Mouse (Mus musculus) fibroblast of lung, adult 2 months (primary cell): ENCODE results near the gene Trpv1.
A peak's percentile ranks its signal among the peaks of the same experiment; 100 is the strongest.

Source experiments
- DNase-seq: peaks from one replicate; pipeline ENCODE4 v3.0.0-alpha.2; 2011; ENCODE audit warnings: low read depth

The Trpv1 gene

DNA sequence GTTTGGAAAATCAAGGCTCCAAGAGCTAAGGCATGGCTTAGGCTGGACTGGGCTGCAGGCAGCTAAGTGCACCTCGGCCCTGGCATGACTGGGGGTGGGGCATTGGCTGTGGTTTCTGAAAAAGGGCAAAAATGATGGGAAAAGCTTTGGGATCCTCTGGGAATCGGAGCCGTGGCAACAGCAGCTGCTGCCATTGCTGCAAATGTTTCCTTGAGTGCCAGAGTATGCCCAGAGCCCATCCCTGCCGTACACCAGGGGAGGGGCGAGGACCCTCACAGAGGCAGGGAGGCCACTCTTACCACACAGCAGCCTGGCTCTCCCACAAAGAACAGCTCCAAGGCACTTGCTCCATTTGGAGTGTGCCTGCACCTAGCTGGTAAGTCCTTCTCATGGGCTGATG is at the start of gene Trpv1:
Gene Trpv1, plus strand, starts transcription at position 301 of the 400 bp plus-strand sequence.
- no peak for DNase-seq

DNA sequence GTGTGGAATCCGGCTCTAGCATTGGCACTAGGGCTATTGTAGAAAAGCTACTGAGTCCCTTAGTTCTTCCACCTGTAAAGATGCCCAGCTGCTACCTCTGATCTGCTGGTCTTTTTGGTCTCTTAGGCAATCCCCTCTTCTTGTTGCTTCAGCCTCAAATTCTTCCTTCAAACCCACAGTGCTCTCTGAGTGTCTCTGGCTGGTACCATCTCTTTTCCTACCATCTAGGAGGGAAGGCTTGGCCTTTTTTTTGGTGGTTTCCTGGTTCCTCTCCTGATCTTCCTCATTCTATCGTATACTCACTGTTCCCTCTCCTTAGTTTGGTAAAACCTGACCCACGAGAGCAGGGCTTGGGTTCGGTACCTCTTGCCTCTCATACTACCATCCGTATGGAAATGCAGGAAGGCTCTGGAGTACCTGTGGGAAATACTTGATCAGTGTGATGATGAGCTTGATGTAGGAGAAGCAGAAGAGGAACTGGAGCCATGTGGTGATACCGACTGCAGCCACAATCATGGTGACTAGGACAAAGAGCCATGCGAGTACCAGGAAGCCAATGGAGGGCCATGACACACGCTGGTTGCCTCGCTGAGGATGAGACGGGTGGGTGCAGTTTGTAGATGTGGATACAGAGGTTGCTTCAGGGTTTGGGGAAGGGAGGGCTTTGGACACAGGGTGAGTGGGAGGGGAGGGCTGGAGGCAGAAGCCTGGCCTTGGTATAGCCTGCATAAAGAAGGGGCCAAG is 48.0 kb upstream of the Trpv1 start:
- DNase-seq, result no peak

DNA sequence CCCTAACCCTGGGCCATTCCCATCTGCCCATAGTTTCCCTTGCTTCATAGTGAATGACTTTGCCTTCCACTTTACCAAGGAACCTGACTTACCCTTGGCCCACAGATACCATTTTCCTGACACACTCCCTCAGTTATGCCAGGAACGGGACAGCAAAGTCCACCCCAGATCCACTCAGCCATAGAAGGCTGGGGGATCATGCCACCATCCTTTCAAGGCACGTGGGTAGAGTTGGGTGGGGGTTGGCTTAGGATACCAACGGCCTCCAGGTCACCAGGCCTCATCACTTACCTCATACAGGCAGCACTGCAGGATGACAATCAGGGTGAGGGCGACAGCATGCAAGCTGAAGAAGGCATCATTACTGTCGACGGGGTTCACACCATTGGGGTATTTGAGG is 46.9 kb upstream of the Trpv1 start:
- no peak for DNase-seq

DNA sequence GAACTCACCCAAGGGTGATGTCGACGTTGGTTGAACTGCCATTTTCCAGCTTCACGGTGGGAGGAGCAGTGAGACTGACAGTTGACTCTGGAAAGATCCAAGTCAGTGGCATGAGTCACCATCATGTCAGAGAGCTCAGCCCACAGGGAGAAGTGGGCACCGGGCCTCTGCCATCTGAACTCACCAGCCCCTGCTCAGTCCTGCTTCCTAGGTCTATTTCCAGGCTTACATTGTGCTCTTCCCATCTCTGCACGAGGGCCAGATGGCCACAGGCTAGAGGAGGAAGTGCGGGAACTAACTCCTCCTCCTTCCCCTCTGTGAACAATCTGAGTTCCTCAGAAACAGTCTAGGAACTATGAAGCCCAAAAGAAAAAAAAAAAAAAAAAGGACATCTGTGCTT is 41.0 kb upstream of the Trpv1 start:
- no peak for DNase-seq

DNA sequence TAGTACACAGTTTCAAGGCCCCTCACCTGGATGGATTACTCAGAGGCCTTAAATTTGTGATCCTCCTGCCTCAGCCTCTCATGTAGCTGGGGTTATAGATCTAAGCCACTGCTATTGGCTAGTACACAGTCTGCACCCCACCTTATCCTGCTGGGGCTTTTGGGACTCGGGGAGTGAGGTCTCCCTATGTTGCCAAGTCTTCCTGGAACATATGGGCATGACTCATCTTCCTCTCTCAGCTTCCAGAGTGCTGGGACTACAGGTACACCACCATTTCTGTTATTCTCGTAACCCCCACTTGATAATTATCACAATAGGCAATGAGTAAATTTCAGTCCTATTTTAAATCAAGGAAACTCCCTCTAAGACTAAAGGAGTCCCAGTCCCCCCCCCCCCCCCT is 39.6 kb upstream of the Trpv1 start:
- no peak for DNase-seq

DNA sequence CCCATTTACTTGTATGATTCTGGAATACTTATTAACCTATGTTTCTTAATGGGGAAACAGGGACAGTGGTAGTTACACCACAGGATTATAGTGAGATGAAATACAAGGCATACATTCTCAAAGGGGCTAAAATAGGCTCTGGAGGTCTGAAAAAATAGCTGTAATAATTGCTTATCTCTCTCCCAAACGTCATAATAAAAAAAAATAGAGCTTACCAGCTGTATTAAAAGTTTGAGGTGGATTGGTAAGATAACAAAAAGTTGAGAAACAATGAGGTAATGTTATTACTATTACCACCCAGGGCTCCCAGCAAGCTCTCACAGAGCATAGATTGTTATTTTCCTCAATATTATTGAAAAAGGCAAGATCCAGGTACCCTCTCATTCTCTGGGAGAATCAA is 35.9 kb upstream of the Trpv1 start:
- DNase-seq, result no peak

DNA sequence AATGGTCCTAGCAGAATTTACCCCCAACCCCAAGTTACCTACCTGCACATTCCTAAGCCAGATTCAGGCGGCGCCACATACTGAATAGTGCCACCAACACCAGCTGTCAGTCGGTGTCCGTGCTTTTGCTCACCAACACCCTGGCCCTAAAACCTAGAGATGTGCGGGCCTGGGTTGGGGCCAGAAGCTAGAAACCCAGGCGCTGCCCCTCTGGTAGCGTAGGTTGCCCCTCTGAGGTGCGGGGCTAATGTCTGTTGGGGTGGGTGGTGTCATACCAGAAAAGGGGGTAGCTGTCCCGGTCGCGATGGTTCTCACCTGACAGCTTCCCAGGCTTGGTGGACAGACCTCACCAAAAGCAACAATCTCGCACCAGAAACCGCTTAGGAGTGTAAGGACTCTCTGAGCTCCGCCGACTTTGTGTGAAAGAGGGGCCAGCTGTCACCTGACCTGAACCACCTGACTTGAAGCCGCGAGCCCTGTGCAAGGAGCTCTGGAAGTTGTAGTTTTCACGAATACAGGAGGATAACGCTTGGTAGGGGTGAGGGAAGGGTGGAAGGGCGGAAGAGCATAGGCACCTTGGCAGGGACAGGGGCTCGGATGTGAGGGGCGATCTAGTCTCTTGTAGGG is 35.4 kb upstream of the Trpv1 start, which contains the start of gene Ctns:
Gene Ctns, minus strand, starts transcription at position 440 of the 627 bp plus-strand sequence.
- DNase-seq, result peak; percentile 86

DNA sequence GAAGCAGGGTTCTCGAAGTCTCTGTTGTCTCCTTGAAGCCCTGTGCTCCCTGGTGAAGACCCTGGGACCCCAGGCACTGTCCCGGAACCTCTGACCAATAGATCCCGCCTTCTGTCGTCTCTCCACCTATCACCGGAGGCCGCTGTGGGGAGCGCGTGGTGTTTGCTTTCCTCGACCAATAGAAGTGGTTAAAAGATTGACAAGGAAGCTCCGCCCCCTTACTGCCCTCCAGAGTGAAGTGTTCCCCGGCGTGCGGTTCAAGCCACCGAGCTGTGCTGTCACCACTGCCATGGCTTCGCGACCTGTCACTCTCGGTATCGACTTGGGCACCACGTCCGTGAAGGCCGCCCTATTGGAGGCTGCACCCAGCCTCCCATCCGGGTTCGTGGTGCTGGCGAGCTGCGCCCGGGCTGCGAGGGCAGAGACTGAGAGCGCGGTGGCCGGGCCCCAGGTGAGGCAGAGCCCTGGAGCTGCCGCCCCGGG is 34.8 kb upstream of the Trpv1 start, which contains the start of gene Shpk:
Gene Shpk, plus strand, starts transcription at position 231 of the 483 bp plus-strand sequence.
- peak; percentile 91 for DNase-seq

DNA sequence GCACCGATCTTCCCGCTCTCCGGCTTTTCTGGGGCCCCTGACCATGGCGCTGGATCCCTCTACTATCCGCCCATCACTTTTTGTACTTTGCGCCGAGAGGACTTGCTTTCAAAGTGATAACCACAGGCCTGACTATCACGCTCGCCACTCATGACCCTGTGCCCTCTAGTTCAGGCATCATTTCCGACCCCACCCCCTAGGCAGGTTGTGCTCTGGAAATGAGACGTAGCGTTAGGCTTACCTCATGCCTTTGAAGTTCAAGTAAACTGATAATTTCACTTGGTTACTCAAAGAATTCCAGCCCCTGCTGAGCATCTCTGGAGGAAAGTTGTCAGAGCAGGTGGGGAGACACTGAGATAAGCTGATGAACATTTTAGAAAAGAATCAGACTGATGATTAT is 34.2 kb upstream of the Trpv1 start:
- no peak for DNase-seq

DNA sequence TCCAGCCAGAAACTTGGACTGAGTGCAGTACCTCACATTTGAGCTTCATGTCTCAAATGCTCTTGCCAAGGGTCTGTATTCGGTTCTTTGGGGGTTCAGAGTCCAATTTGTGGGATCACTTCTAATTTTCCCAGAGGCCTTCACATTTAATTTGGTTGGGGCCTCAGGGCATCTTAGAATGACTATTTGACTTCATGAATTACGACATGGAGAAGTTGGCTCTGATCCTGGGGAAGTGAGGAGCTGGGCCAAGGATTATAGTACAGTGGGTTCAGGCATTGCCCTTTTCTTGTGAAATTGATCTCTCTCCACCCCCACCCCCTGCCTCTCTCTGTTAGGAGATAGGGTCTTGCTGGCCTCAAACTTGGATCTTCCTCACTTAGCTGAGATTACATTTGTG is 33.1 kb upstream of the Trpv1 start:
- no peak for DNase-seq

DNA sequence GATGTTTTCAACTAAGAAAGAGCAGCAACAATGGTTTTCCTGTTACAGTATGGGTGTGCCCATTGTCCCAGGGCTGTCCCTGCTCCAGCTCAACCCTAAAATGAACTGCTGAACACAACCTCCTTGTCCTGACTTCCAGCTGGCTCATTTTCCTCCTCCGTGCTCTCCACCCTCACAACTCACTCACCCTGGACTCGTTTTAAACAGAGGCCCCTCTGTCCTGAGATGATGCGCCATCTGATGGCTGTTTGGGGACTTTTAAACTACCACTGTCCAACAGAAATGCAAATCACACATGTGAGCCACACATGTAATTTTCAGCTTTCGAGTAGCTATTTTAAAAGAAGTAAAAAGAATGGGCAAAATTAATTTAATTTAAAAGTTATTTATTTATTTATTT is 32.5 kb upstream of the Trpv1 start:
- no peak for DNase-seq

DNA sequence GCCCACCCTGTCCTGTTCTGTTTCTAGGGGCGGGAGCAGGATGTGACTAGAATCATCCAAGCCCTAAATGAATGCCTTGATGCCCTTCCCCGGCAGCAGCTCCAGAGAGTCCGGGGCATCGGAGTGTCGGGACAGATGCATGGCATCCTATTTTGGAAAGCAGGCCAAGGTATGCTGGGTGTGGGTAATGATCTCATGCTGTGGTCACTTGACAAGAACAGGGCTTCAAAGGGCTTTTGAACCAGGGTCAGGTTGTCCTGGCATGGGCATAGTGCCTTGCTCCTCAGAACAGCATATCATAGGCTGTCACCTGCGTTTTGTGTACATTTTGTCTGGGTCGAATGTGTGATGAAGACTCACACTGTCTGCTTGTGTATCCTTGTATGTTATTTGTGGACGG is 30.2 kb upstream of the Trpv1 start:
- DNase-seq, result no peak

DNA sequence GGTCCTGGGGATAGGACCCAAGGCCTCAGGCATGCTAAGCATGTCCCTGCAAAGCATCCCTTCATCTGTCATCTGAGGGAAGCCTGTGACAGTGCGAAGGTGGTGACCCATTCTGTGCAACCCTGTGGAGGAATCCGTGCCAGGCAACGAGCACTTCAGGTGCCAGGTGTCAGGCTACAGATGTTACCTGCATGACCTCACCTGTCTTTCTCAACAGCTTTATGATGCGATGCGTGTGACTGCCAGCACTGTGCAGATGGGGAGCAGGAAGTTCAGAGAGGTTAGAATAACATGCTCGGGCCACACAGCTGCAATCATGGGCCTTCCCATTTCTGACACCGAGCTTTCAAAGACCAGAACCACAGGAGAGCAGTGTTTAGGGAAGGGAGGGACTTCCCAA is 28.9 kb upstream of the Trpv1 start:
- DNase-seq, result no peak

DNA sequence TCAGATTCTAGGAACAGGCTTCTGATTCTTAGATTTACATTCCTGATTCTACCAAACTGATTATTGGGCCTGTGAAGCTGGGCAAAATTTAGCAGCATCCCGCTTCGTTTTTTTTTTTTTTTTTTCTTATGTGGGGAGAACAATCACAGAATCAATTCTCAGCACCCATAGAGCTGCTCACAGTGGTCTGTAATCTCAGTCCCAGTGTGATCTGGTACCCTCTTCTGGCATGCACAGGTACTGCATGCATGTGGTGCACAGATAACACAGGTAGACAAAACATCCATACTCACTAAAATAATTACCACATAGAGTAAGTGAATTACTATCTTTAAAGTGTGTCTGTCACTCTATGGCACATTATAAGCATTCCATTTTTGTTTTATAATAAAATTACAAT is 26.5 kb upstream of the Trpv1 start:
- DNase-seq, result no peak

DNA sequence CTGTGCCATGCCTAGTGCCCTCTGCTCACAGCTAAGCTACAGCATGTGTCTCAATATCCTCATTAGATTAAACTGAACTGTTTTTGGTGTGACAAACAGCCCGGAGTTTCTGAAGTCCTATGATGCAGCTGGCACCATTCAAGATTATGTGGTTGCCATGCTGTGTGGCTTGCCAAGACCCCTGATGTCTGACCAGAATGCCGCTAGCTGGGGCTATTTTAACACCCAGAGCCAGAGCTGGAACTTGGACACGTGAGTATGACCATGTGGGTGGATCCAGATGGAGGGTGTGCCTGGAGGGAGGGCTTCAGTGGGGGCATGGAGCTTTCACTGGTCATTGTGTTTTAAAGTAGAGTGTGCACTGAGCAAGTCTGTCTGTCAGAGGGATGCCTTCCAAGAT is 20.1 kb upstream of the Trpv1 start:
- no peak for DNase-seq

DNA sequence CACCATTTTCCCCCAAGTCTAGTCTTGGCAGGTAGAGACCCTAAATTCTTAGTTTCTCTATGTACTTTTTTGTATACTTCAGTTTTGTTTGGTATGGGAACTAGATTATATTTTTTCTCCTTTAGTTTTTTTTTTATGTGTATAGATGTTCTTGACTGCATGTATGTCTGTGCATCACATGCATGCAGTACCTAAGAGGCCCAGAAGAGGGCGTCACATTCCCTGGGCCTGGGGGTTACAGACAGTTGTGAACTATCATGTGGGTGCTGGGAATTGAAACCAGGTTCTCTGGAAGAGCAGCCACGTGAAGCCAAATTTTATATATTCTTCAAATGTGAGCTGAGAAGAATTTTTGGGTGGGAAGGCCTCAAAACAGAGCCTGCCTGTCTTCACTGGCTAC is 14.4 kb upstream of the Trpv1 start:
- no peak for DNase-seq

DNA sequence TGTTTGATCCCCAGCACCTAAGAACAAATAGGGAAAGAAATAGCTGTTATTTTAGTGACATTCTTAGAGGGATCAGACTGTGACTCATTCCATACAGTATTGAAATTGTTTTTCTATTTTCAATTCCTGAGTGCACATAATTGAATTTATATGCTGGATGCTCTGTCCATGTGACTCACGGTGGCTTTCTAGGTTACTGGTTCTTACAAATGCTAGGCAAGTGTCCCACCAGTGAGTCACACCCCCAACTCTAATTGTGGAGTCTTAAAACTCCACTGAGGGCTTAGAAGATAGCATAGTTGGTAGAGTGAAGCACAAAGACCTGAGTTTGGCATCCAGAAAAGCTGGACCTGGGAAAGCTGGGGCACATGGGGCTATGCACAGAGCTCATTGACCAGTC is 13.4 kb upstream of the Trpv1 start:
- no peak for DNase-seq

DNA sequence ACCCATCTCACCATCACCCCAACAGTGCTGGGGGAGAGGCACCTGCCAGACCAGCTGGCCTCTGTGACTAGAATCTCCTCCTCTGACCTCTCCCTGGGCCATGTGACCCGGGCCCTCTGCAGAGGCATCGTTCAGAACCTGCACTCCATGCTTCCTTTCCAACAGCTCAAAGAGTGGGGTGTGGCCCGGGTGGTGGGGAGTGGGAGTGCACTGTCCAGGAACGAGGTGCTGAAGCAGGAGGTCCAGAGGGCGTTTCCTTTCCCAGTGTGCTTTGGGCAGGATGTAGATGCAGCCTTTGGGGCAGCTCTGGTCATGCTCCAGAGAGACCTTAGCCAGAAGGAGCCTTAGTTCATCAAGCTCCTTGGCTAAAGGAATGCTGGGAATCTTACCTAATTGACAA is 11.2 kb upstream of the Trpv1 start:
- no peak for DNase-seq

DNA sequence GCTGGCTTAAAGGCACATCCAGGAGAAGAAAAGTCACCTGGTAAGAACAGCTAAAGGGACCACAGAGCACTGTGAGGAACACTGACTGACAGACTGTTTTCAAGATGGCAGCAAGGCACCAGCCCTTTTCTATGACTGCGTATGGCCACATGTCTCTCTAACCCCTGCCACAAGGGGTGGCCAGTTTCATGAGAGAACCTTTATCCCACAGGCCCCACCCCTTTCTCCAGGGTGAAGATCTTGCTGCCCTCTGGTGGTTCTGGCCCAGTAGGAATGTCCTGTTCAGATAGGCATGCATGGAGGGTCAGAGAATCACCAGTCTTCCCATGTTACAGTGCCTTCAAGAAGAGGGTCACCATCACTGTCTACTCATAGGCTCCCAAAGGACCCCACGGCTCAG is 10.1 kb upstream of the Trpv1 start:
- no peak for DNase-seq

DNA sequence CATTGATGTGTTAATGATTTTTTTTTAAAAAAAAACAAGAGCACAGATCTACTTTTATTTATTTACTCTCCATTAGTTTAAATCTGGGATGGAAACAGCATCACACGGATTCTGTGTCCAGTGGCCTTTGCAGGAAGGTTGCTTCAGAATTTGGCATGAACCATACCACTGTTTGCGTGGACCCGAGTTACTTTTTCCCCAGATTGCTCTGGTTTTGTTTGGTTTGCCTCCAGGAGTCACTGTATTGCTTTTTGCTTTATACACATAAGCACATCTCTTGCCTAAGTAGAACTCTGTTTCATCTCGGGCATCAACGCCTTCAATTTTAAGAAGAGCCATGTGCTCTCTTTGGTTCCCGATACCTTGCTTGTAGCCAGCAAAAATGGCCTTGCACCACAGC is 8.2 kb upstream of the Trpv1 start:
- DNase-seq, result no peak

DNA sequence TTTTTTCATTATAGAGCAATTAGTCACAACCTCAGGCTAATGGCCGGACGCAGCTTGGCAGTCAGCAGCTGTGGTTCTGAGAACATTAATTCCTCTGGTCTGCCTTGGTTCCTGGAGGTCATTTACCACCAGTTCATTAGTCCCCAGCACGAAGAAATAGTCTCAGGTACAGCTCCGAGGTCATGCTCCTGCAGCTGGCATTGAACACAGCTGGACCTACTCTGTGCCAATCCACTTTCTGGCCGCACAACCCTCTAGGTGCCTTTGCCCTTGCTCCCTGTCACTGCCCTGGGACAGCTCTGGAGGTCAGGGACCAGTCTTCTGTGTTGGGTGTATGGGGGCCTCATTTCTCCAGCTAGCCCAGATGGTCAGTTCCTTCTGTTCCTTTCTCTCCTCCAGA is 5.2 kb upstream of the Trpv1 start:
- DNase-seq, result no peak

DNA sequence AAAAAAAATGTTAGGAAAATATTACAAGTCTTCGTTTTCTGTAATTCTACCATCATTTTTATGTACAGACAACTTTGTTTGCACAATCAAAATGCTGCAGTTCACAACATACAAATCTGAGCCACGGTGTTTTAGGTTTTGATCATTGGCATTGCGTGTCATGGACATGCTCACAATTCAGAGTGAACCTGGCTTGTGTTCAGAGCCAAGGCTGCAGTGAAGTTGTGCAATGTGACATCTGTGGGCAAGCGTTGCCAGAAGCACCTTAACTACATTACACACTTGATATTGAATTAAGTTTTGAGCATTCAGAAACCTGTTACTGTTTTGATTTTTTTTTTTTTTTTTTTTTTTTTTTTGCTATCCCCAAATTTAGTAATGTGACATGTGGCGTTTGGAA is 4.0 kb upstream of the Trpv1 start:
- DNase-seq, result no peak

DNA sequence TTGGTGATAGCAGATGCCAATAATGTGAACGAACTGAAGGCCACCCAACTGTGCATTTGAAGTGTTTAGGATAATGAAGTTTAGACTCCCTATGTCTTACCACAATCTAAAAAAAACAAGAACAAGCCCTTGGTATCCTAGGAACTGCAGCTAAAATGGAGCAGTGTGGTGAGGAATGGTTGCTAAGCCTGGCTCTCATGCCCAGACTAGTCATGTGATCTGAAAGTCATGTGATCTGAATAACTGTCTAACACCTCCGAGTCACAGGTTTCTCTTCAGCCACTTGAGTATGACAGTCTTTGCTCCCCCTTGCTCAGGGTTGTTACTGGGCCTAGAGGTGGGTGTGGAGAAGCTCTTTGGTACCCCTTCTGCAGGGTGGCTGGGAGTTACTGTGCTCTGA is 1.6 kb upstream of the Trpv1 start:
- DNase-seq, result no peak
